Mouse (Mus musculus): Measurements from ENCODE around the gene Ppp1r16b.

- no peak for TF ChIP-seq CTCF (IDR thresholded peaks at IDR 0.05; ENCODE audit: borderline replicate concordance, extremely low read depth, insufficient read depth, insufficient read length)
- TF ChIP-seq POLR2A (IDR thresholded peaks at IDR 0.05; ENCODE audit: borderline replicate concordance, extremely low read depth, insufficient read depth, insufficient read length, poor library complexity, severe bottlenecking), result no peak
Measured at GRCm38 (mm10) chr2:158690116-158690515, 24.9 kb downstream of the Ppp1r16b start.

All from brain, embryonic 14.5 days (tissue).